Mouse (Mus musculus) adrenal gland, postnatal 25 days (tissue): ENCODE results near the gene Mnat1. TPM values are rescaled to one million over a fixed set of nuclear protein-coding genes. Genes with fewer than 3 reads are reported as not detected.
A peak's percentile ranks its signal among the peaks of the same experiment; 100 is the strongest.

Experiments used
- DNase-seq: peaks from one replicate; pipeline ENCODE4 v3.0.0; 2021; ENCODE audit warnings: mixed read lengths
- total RNA-seq: library from RNA; stranded (reverse); gene quantifications from 2 replicates; pipeline ENCODE4 v1.2.3, GENCODE M21; 2021

Gene Mnat1
- total RNA-seq, 1 experiment from 2014 or later: 28.4 TPM

- no peak for DNase-seq
These were observed 109.1 kb downstream of the Mnat1 start for GRCm38 (mm10) chr12:73232586-73232985.

- DNase-seq: no peak
These were observed 118.4 kb downstream of the Mnat1 start for GRCm38 (mm10) chr12:73241960-73242359.

GRCm38 (mm10) chr12:73245687-73246086 lies 122.2 kb downstream of the Mnat1 start:
- DNase-seq: no peak

- no peak for DNase-seq
These were observed 131.5 kb downstream of the Mnat1 start for GRCm38 (mm10) chr12:73255006-73255405.

GRCm38 (mm10) chr12:73259269-73259668 lies 135.8 kb downstream of the Mnat1 start:
- DNase-seq: no peak

GRCm38 (mm10) chr12:73260339-73260738 lies 136.8 kb downstream of the Mnat1 start:
- no peak for DNase-seq

- DNase-seq: no peak
These were observed 142.0 kb downstream of the Mnat1 start for GRCm38 (mm10) chr12:73265381-73265978.

GRCm38 (mm10) chr12:73266597-73266996 lies 143.1 kb downstream of the Mnat1 start:
- no peak for DNase-seq

- no peak for DNase-seq
These were observed 145.0 kb downstream of the Mnat1 start for GRCm38 (mm10) chr12:73268497-73268896.

GRCm38 (mm10) chr12:73269531-73269930 lies 146.0 kb downstream of the Mnat1 start:
- no peak for DNase-seq

- DNase-seq: no peak
These were observed 146.4 kb downstream of the Mnat1 start for GRCm38 (mm10) chr12:73269933-73270332.

- no peak for DNase-seq
These were observed 151.4 kb downstream of the Mnat1 start for GRCm38 (mm10) chr12:73274921-73275320.

- DNase-seq: peak; percentile 89
These were observed 163.0 kb downstream of the Mnat1 start, which contains the start of the genes Trmt5 and Slc38a6 for GRCm38 (mm10) chr12:73286287-73287092. Gene Trmt5, minus strand, starts transcription at chr12:73286710. Gene Slc38a6, plus strand, starts transcription at chr12:73286779.

- DNase-seq: no peak
These were observed 164.1 kb downstream of the Mnat1 start for GRCm38 (mm10) chr12:73287609-73288008.

GRCm38 (mm10) chr12:73288626-73289025 lies 165.1 kb downstream of the Mnat1 start:
- DNase-seq: no peak

- DNase-seq: no peak
These were observed 171.4 kb downstream of the Mnat1 start for GRCm38 (mm10) chr12:73294884-73295283.

- no peak for DNase-seq
These were observed 172.1 kb downstream of the Mnat1 start for GRCm38 (mm10) chr12:73295505-73296140.

- no peak for DNase-seq
These were observed 175.1 kb downstream of the Mnat1 start for GRCm38 (mm10) chr12:73298621-73299020.

- no peak for DNase-seq
These were observed 177.0 kb downstream of the Mnat1 start for GRCm38 (mm10) chr12:73300531-73300930.

- DNase-seq: no peak
These were observed 181.1 kb downstream of the Mnat1 start for GRCm38 (mm10) chr12:73304636-73305035.

GRCm38 (mm10) chr12:73307750-73308149 lies 184.2 kb downstream of the Mnat1 start:
- no peak for DNase-seq

- no peak for DNase-seq
These were observed 185.2 kb downstream of the Mnat1 start for GRCm38 (mm10) chr12:73308711-73309110.
